Mouse (Mus musculus) ES-CJ7 (cell line): ENCODE measurements around the gene Arpc5l.

Experiments
- DNase-seq: peaks from one replicate; pipeline ENCODE4 v3.0.0; 2011; ENCODE audit warnings: low read depth, low spot score

Arpc5l gene

GRCm38 (mm10) chr2:39004880-39005435 lies at the start of gene Arpc5l:
Arpc5l (plus strand) TSS chr2:39005348.
- peak; percentile 94 for DNase-seq

GRCm38 (mm10) chr2:38956062-38956461 lies 49.1 kb upstream of the Arpc5l start:
- no peak for DNase-seq

- DNase-seq, result no peak
Observed at GRCm38 (mm10) chr2:38957671-38958223, 47.4 kb upstream of the Arpc5l start.

- no peak for DNase-seq
Observed at GRCm38 (mm10) chr2:38964198-38964597, 41.0 kb upstream of the Arpc5l start.

- no peak for DNase-seq
Observed at GRCm38 (mm10) chr2:38969650-38970049, 35.5 kb upstream of the Arpc5l start.

GRCm38 (mm10) chr2:38970057-38970456 lies 35.1 kb upstream of the Arpc5l start:
- no peak for DNase-seq

- peak; percentile 41 for DNase-seq
Observed at GRCm38 (mm10) chr2:38973223-38973622, 31.9 kb upstream of the Arpc5l start.

GRCm38 (mm10) chr2:38973701-38974100 lies 31.4 kb upstream of the Arpc5l start:
- DNase-seq, result no peak

- no peak for DNase-seq
Observed at GRCm38 (mm10) chr2:38974171-38974570, 31.0 kb upstream of the Arpc5l start.

- DNase-seq, result peak; percentile 32
Observed at GRCm38 (mm10) chr2:38975181-38975580, 30.0 kb upstream of the Arpc5l start.

GRCm38 (mm10) chr2:38975941-38976805 lies 29.0 kb upstream of the Arpc5l start:
- DNase-seq, result peak; percentile 20

- DNase-seq, result no peak
Observed at GRCm38 (mm10) chr2:38977837-38978236, 27.3 kb upstream of the Arpc5l start.

GRCm38 (mm10) chr2:38983456-38983855 lies 21.7 kb upstream of the Arpc5l start:
- DNase-seq, result peak; percentile 64

GRCm38 (mm10) chr2:38986580-38986979 lies 18.6 kb upstream of the Arpc5l start:
- DNase-seq, result no peak

GRCm38 (mm10) chr2:38987371-38987770 lies 17.8 kb upstream of the Arpc5l start:
- no peak for DNase-seq

GRCm38 (mm10) chr2:38987803-38988510 lies 17.2 kb upstream of the Arpc5l start:
- no peak for DNase-seq

GRCm38 (mm10) chr2:38988929-38989328 lies 16.2 kb upstream of the Arpc5l start:
- DNase-seq, result no peak

GRCm38 (mm10) chr2:38992004-38992403 lies 13.1 kb upstream of the Arpc5l start:
- no peak for DNase-seq

GRCm38 (mm10) chr2:38992452-38992851 lies 12.7 kb upstream of the Arpc5l start:
- DNase-seq, result no peak

- DNase-seq, result peak; percentile 91
Observed at GRCm38 (mm10) chr2:38997386-38998374, 7.5 kb upstream of the Arpc5l start, which contains the start of gene Wdr38. Wdr38 (plus strand) TSS chr2:38997476.

- no peak for DNase-seq
Observed at GRCm38 (mm10) chr2:38999381-38999780, 5.8 kb upstream of the Arpc5l start.
